Mouse (Mus musculus) spleen, embryonic (tissue): ENCODE measurements around the gene Ndufaf8.

Source experiments
- CTCF ChIA-PET: fragments of 350-600 bp; sonication (Branson Sonifier 250); formaldehyde crosslinking; loops from one replicate; lab custom pipeline; 2022; lab: Charles Lee

Ndufaf8 gene

GRCm38 (mm10) chr11:120098588-120099511, at the start of gene Ndufaf8, which contains the start of gene Tepsin:
Gene Ndufaf8 (plus strand): TSS chr11:120098928.
Gene Tepsin (minus strand): TSS chr11:120098731.
- CTCF ChIA-PET: interaction anchor here (0.6 kb wide), 2 partner anchors 909 to 969 kb away, joined by 3 read pairs; no protein-coding TSS in a partner anchor

- CTCF ChIA-PET: no interaction called here
Measured at GRCm38 (mm10) chr11:120049067-120049466, 49.7 kb upstream of the Ndufaf8 start.

DNA sequence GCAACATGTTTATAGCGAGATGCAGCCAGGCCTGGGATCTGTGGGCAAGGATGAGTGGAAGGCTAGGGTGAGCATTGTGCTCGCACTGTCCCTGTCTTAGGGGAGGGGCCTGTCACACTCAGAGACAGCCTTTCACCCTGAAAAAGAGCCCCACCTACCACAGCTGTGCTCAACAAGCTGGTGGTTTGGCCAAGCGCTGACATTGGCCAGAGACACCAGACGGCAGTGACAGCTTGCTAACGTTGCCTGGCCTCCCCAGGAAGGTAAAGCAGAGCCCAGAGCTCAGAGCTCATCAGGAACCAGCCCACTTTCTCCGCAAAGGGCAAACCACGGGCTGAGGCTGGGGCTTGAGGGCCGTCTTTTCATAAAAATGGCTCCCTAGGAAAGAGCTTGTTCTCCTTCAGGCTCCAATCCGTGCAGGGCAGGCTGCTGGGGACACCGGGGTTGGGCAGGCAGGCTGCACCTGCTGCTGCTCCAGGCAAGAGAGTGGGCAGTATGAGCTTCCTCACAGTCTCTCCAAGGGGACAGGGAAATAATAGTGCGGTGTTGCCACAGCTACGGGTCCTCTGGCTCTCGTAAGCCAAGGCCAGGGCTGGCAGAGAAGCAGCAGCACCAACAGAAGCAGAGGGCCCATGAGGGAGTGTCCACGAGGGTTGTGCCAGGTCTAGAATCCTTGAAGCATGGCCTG, 47.5 kb upstream of the Ndufaf8 start:
- CTCF ChIA-PET: no interaction called here

DNA sequence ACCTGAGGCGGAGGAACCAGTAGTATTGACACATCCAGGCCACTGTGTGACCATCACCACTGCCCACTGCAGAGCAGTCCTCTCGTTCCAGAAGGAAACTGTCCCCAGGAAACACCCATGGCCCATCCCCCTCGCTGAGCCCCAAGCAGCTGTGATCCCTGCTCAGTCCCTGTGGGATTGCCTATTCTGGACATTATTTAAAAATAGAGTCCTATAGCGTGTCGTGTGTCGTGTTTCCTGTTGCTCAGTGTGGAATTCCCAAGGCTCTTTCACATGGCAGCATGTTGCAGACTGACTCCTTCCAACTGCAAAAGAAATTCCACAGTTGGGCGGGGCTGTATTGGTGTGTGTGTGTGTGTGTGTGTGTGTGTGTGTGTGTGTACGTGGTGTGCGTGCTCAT, 46.5 kb upstream of the Ndufaf8 start:
- CTCF ChIA-PET: no interaction called here

GRCm38 (mm10) chr11:120053846-120054245, 44.9 kb upstream of the Ndufaf8 start:
- CTCF ChIA-PET: no interaction called here

DNA sequence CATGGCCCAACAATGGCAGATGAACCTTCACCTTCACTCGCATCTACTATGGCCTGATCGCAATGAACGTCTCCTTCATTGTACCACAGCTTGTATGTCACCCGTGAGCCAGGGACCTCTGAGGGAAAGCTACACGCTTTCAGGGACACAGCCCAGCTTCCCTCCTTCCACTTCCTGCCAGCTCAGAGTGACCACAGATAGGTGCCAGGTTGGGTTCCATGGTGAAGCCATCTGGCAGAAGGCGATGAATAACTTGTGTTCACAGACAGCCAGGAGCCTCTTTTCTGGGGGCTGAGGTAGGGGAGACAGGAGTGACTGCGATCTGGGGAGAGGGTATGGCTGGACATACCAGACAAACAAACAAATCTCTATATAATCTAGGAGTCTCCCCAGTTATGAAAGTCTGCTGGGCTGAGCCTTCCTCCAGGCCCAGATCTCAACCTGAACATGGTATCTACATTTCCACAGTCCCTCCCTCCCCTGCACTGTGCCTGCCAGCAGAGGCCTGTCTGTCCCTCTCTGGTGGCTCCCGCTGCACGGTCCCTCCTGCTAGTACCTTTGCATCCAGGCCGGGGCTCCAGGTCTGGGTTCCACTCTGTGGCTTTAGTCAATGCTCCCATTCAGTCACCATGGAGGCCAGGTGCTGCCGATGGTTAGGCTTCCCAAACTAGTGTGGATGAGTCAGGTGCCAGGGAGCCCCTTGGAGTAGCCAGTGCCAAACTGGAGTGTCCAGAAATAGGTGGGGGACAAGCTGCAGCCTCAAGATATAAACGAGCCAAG, 42.6 kb upstream of the Ndufaf8 start:
- CTCF ChIA-PET: no interaction called here

DNA sequence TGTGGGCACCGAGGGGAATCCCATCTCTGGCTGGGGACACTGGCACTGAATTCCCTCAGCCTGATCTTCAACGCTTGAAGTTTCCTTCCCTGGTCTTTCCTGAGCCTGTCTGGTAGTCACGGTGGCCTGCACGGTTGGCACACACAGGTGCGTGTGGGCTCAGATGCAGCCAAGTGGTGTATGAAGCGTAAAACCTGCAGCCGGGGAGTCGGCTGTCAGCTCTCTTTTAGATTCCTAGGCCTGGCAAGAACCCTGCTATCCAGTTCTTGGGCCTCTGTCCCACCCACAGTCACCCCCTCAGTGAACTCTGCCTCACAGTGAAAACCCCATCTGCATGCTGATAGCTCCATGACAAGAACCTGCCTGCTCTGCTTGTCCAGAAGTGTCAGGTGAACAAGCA, 38.1 kb upstream of the Ndufaf8 start:
- CTCF ChIA-PET: interaction anchor here (0.5 kb wide), 1 partner anchor 357 kb away, joined by 3 read pairs; no protein-coding TSS in a partner anchor

DNA sequence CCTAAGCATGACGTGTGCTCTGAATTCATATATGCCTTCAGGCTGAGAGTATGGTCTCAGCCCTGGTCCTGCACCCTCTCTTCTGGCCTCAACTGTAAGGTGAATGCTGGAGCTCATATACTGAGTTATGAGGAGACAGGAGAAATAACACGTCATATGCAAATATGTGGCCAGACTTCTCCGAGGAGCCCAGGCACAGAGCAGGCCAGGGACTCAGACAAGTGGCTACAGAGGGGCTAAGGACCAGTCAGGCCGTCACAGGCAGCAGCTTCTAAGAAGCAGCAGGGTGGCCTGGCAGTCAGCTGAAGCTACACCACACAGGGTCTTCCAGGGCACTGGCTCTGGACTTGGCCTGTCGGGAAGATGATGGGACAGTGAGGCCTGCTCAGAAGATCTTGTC, 35.4 kb upstream of the Ndufaf8 start:
- CTCF ChIA-PET: no interaction called here

GRCm38 (mm10) chr11:120064006-120064667, 34.6 kb upstream of the Ndufaf8 start:
- CTCF ChIA-PET: no interaction called here

GRCm38 (mm10) chr11:120064668-120065040, 34.1 kb upstream of the Ndufaf8 start:
- CTCF ChIA-PET: no interaction called here

- CTCF ChIA-PET: no interaction called here
Measured at GRCm38 (mm10) chr11:120065291-120065690, 33.4 kb upstream of the Ndufaf8 start.

GRCm38 (mm10) chr11:120067834-120068233, 30.9 kb upstream of the Ndufaf8 start:
- CTCF ChIA-PET: no interaction called here

DNA sequence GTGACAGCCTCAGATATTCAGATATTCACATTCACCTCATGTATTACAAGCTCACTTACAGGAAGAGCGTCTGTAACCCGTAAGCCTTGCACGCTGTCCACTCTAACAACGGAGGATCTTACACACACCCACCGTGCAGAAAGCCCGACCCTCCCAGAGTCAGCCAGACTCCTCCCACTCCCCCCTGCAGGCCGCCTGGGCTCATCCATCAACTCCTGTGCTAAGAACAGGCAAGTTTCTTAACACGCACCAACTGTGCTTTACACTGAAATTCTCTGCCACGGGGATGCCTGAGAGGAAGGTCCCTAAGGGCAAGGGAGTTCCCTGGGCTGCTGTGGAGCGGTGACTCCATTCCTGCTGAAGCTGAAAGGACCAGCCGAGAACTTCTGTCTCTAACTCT, 29.5 kb upstream of the Ndufaf8 start:
- CTCF ChIA-PET: no interaction called here

GRCm38 (mm10) chr11:120070286-120070930, 28.3 kb upstream of the Ndufaf8 start:
- CTCF ChIA-PET: no interaction called here

DNA sequence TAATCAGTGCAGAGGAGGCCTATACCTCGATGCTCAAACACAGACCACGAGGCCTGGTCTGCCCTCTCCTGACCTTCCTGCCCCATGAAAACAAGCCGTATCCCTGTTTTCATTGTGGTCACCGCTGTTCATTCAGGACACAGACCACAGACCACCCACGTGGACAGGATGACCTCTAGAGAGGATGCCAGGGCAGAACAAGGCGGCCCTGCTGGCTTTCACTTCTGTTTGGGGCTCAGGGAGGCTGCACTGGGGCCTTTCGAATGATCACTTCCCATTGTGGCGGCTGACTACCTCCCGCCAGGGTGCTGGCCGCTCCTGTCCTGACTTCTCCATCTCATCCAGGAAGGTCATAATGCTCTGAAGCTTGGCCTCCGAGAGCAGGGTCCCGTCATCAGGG, 27.7 kb upstream of the Ndufaf8 start:
- CTCF ChIA-PET: no interaction called here

GRCm38 (mm10) chr11:120071731-120072320, 26.9 kb upstream of the Ndufaf8 start:
- CTCF ChIA-PET: no interaction called here

DNA sequence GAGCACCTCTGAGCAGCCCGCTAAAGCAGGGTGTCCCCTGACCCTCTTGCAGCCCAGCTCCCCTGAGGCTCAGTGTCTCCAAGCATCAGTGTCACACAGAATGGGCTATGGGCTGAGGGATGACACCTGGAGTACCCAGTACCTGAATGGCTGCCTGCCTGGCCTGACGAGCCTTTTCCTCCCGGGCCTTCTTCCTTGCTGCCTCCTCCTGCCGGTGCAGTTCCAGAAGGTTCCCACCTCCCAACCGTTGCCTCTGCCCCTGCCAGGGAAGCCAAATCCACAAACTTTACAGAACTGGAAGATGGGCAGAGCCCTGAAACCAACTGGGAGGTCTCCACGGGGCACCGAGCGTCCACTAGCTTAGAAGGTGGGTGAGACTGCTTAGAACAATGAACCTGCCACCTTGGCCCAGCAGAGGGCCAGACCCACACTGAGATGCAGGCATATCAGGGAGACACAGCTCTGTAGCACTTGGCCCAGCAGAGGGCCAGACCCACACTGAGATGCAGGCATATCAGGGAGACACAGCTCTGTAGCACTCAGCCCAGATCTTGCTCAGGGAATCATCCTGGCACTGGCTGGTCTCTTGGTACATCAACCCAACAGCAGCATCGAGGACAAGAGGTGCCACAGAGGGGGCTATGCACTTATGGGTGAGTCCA, 25.6 kb upstream of the Ndufaf8 start:
- CTCF ChIA-PET: no interaction called here

- CTCF ChIA-PET: no interaction called here
Measured at GRCm38 (mm10) chr11:120076191-120076590, 22.5 kb upstream of the Ndufaf8 start.

DNA sequence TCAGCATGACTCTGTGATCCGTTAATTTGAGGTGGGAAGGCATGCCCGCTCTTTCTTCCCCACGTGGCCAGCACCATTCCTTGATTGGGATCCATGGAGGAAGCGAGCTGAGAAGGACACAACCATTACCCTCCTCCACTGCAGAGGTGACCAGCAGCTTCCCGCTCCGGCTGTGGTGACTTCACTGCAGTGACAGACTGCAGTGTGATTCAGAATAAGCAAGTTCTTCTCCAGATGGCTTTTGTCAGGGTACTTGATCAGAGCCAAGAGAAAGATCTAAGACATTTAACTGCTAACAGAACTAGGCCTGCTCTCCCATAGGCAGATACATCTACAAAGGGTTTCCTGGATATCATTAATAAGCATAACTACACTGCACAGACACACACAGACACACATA, 18.4 kb upstream of the Ndufaf8 start:
- CTCF ChIA-PET: no interaction called here
